In the genomic region with DNA sequence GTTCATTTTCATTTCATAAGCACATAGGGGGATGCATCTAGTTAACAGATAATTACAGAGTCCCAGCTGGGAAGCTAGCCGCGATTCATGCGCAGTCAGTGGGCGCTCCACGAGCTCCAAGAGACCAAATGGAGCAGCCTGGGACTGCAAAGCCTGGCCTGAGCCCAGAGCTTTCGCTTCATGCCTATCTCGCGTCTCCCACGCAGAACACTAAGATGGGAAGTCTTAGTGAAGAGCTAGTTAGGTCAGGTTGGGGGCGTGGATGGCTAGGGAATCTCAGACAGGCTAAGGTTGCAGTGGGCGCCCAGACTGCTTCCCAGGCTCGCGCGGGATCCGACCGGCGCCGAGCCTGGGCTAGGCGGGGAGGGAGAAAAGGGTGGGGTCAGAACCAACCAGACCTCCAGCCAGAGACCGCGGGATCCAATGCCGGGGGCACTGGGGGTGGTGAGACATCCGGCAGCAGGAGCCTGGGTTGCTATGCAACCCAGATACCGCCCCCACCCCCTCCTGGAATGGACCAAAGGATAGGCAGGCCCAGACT, we compare ENCODE assay signal across 8 mouse cellular contexts. TPM values are rescaled to one million over a fixed set of nuclear protein-coding genes. Genes with fewer than 3 reads are reported as not detected.
DNase-seq lines count a peak whose midpoint lies in the region; ATAC-seq and TF ChIP-seq lines count a peak whose summit lies in the region.

No protein-coding gene starts in this region.

- H3K27me3 ChIP-seq in forebrain, embryonic 10.5 days (ENCODE audit: poor library complexity, severe bottlenecking): peaks cover 55% of the 10 kb centered on the region
- peaks cover 39% of the 10 kb centered on the region for H3K27me3 ChIP-seq in heart, postnatal 0 days (ENCODE audit: control insufficient read depth, insufficient read depth, low read length)
- no peaks in the 10 kb centered on the region for H3K27me3 ChIP-seq in lung, embryonic 15.5 days

- no peaks in the 10 kb centered on the region for H3K9me3 ChIP-seq in forebrain, embryonic 10.5 days
- no peaks in the 10 kb centered on the region for H3K9me3 ChIP-seq in heart, postnatal 0 days (replicated peaks; ENCODE audit: control insufficient read depth, low read length)
- H3K9me3 ChIP-seq in lung, embryonic 15.5 days: no peaks in the 10 kb centered on the region

- peak overlapping the region; percentile 78 for H3K4me3 ChIP-seq in forebrain, embryonic 10.5 days
- H3K4me3 ChIP-seq in heart, postnatal 0 days (ENCODE audit: low read depth, low read length): peak overlapping the region; percentile 56
- peak overlapping the region; percentile 69 for H3K4me3 ChIP-seq in lung, embryonic 15.5 days

- H3K4me1 ChIP-seq in forebrain, embryonic 10.5 days: peaks cover 74% of the 10 kb centered on the region
- H3K4me1 ChIP-seq in heart, postnatal 0 days (ENCODE audit: control insufficient read depth, insufficient read depth): peaks cover 17% of the 10 kb centered on the region
- peaks cover 41% of the 10 kb centered on the region for H3K4me1 ChIP-seq in lung, embryonic 15.5 days

- DNase-seq in B cell, adult 2 months: peak; percentile 66 to 67
- DNase-seq in T-cell, adult 2 months (ENCODE audit: low spot score): peak; percentile 49
- DNase-seq in forebrain, embryonic 10.5 days (ENCODE audit: extremely low spot score, low spot score): peak; percentile 51
- DNase-seq in heart, postnatal 0 days (ENCODE audit: low spot score): no peak
- DNase-seq in layer of hippocampus, adult 9-11 months: peak; percentile 85
- DNase-seq in retina, embryonic 14.5 days (ENCODE audit: low spot score): peak; percentile 57
- no peak for DNase-seq in cerebellum, adult 11-12 months

- H3K27ac ChIP-seq in forebrain, embryonic 10.5 days: peak overlapping the region; percentile 84
- H3K27ac ChIP-seq in heart, postnatal 0 days (ENCODE audit: low read depth): peak overlapping the region; percentile 9; the same call in 1 of the 2 replicates
- peak overlapping the region; percentile 76 for H3K27ac ChIP-seq in lung, embryonic 15.5 days

- WGBS in forebrain, embryonic 10.5 days: under 1% methylated on average over 24 of the region's 24 CpGs
- WGBS in heart, postnatal 0 days: 2% methylated on average over 23 of the region's 24 CpGs
- WGBS in lung, embryonic 15.5 days: 1% methylated on average over 24 of the region's 24 CpGs

- TF ChIP-seq EP300 in heart, postnatal 0 days (IDR thresholded peaks at IDR 0.05; ENCODE audit: low read depth): no peak

- peak overlapping the region; percentile 66 for H3K4me2 ChIP-seq in heart, postnatal 0 days (ENCODE audit: low read depth, low read length)
- peak overlapping the region; percentile 92 for H3K4me2 ChIP-seq in lung, embryonic 15.5 days

- H3K36me3 ChIP-seq in forebrain, embryonic 10.5 days (replicated peaks): peaks cover 14% of the 10 kb centered on the region
- H3K36me3 ChIP-seq in heart, postnatal 0 days (replicated peaks; ENCODE audit: control insufficient read depth, insufficient read depth, low read length): 0 out of 2 replicates have a peak, but pooled peaks cover 3% of the 10 kb centered on the region
- H3K36me3 ChIP-seq in lung, embryonic 15.5 days: peaks cover 10% of the 10 kb centered on the region; the same call in 1 of the 2 replicates

- no peak for TF ChIP-seq CTCF in heart, postnatal 0 days (IDR thresholded peaks at IDR 0.05; ENCODE audit: low read depth)

- H3K9ac ChIP-seq in heart, postnatal 0 days (replicated peaks; ENCODE audit: low read depth, low read length): no peak overlapping the region; the same call in 1 of the 2 replicates
- peak overlapping the region; percentile 3; the same call in 1 of the 2 replicates for H3K9ac ChIP-seq in lung, embryonic 15.5 days

- ATAC-seq in heart, postnatal 0 days (ENCODE audit: insufficient read depth, low read depth): peak; percentile 53
- peak; percentile 57 for ATAC-seq in lung, embryonic 15.5 days (ENCODE audit: borderline replicate concordance, extremely low read depth, low FRiP score, low TSS enrichment)

RNA-seq across cellular contexts. Expression of a gene that starts 0.9 kb away (rescaled TPM):
- 6.6 and 7.9 TPM in 2 replicates for polyA plus RNA-seq in forebrain, embryonic 10.5 days (2016; fragmentation: Nextera tagmentation; extraction: Ambion mirVana)
- 12.8 and 15.7 TPM in 2 replicates for total RNA-seq in heart, postnatal 0 days (2014; rRNA removed; ENCODE audit: low replicate concordance)
- 0.99 and 1.0 TPM in 2 replicates for polyA plus RNA-seq in heart, postnatal 0 days (2015; fragmentation: Nextera tagmentation; extraction: Ambion mirVana)
- polyA plus RNA-seq in lung, embryonic 15.5 days (2015; fragmentation: Nextera tagmentation; extraction: Ambion mirVana): 8.1 and 9.3 TPM in 2 replicates

Comparison
In these comparisons a context has a peak if more than half of its experiments do, and no peak if none do; other contexts are left out.
1. DNase-seq: peak in B cell, adult 2 months (2 of 2), T-cell, adult 2 months (single experiment), forebrain, embryonic 10.5 days (single experiment), layer of hippocampus, adult 9-11 months (single experiment) and retina, embryonic 14.5 days (single experiment); none in heart, postnatal 0 days (single experiment) and cerebellum, adult 11-12 months (single experiment).
2. H3K27ac ChIP-seq: peak in every context shown above with its lines; median percentile 84 in forebrain, embryonic 10.5 days; 76 in lung, embryonic 15.5 days; 9 in heart, postnatal 0 days.
3. Peak in every context shown above with its lines, with median percentiles within 50 percentile points of each other: H3K4me3 ChIP-seq.